Mouse (Mus musculus): ENCODE results near the gene Foxc2.
"Not testable (repeated sequence)": the region's sequence is repeated elsewhere in the genome, so short reads cannot be mapped to it uniquely, and the experiment has no call there.

Foxc2 gene

GRCm38 (mm10) chr8:121119635-121120455 lies 3.9 kb downstream of the Foxc2 start:
- DNase-seq, result no peak

GRCm38 (mm10) chr8:121120456-121121419 lies 4.8 kb downstream of the Foxc2 start:
- DNase-seq, result no peak

- DNase-seq, result no peak
Measured at GRCm38 (mm10) chr8:121121704-121122103, 5.7 kb downstream of the Foxc2 start.

GRCm38 (mm10) chr8:121122368-121122767 lies 6.4 kb downstream of the Foxc2 start:
- no peak for DNase-seq

GRCm38 (mm10) chr8:121123113-121123512 lies 7.1 kb downstream of the Foxc2 start:
- DNase-seq, result no peak

GRCm38 (mm10) chr8:121124547-121125239 lies 8.7 kb downstream of the Foxc2 start:
- no peak for DNase-seq

GRCm38 (mm10) chr8:121125311-121125876 lies 9.4 kb downstream of the Foxc2 start:
- peak; percentile 68 for DNase-seq

- no peak for DNase-seq
Measured at GRCm38 (mm10) chr8:121126191-121126590, 10.2 kb downstream of the Foxc2 start.

- no peak for DNase-seq
Measured at GRCm38 (mm10) chr8:121126694-121127093, 10.7 kb downstream of the Foxc2 start.

GRCm38 (mm10) chr8:121127291-121127701 lies 11.3 kb downstream of the Foxc2 start:
- peak; percentile 43 for DNase-seq

GRCm38 (mm10) chr8:121127756-121128375 lies 11.9 kb downstream of the Foxc2 start, which contains the start of gene Foxl1:
Foxl1 (plus strand) TSS chr8:121127940.
- DNase-seq, result no peak

- no peak for DNase-seq
Measured at GRCm38 (mm10) chr8:121128531-121129264, 12.7 kb downstream of the Foxc2 start.

- DNase-seq, result no peak
Measured at GRCm38 (mm10) chr8:121129265-121129940, 13.4 kb downstream of the Foxc2 start.

GRCm38 (mm10) chr8:121130522-121130921 lies 14.6 kb downstream of the Foxc2 start:
- peak; percentile 51 for DNase-seq

GRCm38 (mm10) chr8:121132961-121133513 lies 17.1 kb downstream of the Foxc2 start:
- DNase-seq, result no peak

- no peak for DNase-seq
Measured at GRCm38 (mm10) chr8:121134102-121134501, 18.1 kb downstream of the Foxc2 start.

GRCm38 (mm10) chr8:121134512-121134911 lies 18.5 kb downstream of the Foxc2 start:
- no peak for DNase-seq

GRCm38 (mm10) chr8:121136856-121137255 lies 20.9 kb downstream of the Foxc2 start:
- DNase-seq, result no peak

GRCm38 (mm10) chr8:121145457-121146134 lies 29.6 kb downstream of the Foxc2 start:
- not testable (repeated sequence) for DNase-seq

Data from lung, postnatal 14 days (tissue).